Mouse (Mus musculus): ENCODE measurements around the gene Gm10392.
A peak's percentile ranks its signal among the peaks of the same experiment; 100 is the strongest.

The Gm10392 gene

GRCm38 (mm10) chr11:77507426-77507825 is 11.6 kb downstream of the Gm10392 start:
- DNase-seq: no peak

GRCm38 (mm10) chr11:77506941-77507340 is 12.1 kb downstream of the Gm10392 start:
- no peak for DNase-seq

GRCm38 (mm10) chr11:77506273-77506672 is 12.7 kb downstream of the Gm10392 start:
- DNase-seq: no peak

GRCm38 (mm10) chr11:77505291-77505980 is 13.6 kb downstream of the Gm10392 start:
- no peak for DNase-seq

GRCm38 (mm10) chr11:77504377-77504776 is 14.6 kb downstream of the Gm10392 start:
- DNase-seq: no peak

- DNase-seq: peak; percentile 50
Measured at GRCm38 (mm10) chr11:77503511-77503910, 15.5 kb downstream of the Gm10392 start.

GRCm38 (mm10) chr11:77502481-77502880 is 16.5 kb downstream of the Gm10392 start:
- DNase-seq: no peak

- no peak for DNase-seq
Measured at GRCm38 (mm10) chr11:77501971-77502370, 17.0 kb downstream of the Gm10392 start.

GRCm38 (mm10) chr11:77501392-77501791 is 17.6 kb downstream of the Gm10392 start:
- peak; percentile 92 for DNase-seq

- DNase-seq: peak; percentile 16
Measured at GRCm38 (mm10) chr11:77500361-77501325, 18.4 kb downstream of the Gm10392 start.

- DNase-seq: no peak
Measured at GRCm38 (mm10) chr11:77499354-77499753, 19.6 kb downstream of the Gm10392 start.

GRCm38 (mm10) chr11:77498261-77499139 is 20.5 kb downstream of the Gm10392 start:
- no peak for DNase-seq

- DNase-seq: peak; percentile 82
Measured at GRCm38 (mm10) chr11:77497851-77498250, 21.1 kb downstream of the Gm10392 start.

GRCm38 (mm10) chr11:77497341-77497756 is 21.6 kb downstream of the Gm10392 start:
- peak; percentile 93 for DNase-seq

GRCm38 (mm10) chr11:77495507-77495906 is 23.5 kb downstream of the Gm10392 start:
- no peak for DNase-seq

- DNase-seq: no peak
Measured at GRCm38 (mm10) chr11:77494782-77495181, 24.2 kb downstream of the Gm10392 start.

- no peak for DNase-seq
Measured at GRCm38 (mm10) chr11:77494344-77494676, 24.7 kb downstream of the Gm10392 start.

- peak; percentile 44 for DNase-seq
Measured at GRCm38 (mm10) chr11:77493512-77494343, 25.3 kb downstream of the Gm10392 start, which contains the start of gene Git1. Gene Git1, plus strand, starts transcription at chr11:77493562.

GRCm38 (mm10) chr11:77492911-77493332 is 26.1 kb downstream of the Gm10392 start:
- peak; percentile 97 for DNase-seq

GRCm38 (mm10) chr11:77492311-77492871 is 26.6 kb downstream of the Gm10392 start:
- no peak for DNase-seq

Data from lung, postnatal 36 days (tissue).